Mouse (Mus musculus): Measurements from ENCODE around the gene Twistnb.

DNA sequence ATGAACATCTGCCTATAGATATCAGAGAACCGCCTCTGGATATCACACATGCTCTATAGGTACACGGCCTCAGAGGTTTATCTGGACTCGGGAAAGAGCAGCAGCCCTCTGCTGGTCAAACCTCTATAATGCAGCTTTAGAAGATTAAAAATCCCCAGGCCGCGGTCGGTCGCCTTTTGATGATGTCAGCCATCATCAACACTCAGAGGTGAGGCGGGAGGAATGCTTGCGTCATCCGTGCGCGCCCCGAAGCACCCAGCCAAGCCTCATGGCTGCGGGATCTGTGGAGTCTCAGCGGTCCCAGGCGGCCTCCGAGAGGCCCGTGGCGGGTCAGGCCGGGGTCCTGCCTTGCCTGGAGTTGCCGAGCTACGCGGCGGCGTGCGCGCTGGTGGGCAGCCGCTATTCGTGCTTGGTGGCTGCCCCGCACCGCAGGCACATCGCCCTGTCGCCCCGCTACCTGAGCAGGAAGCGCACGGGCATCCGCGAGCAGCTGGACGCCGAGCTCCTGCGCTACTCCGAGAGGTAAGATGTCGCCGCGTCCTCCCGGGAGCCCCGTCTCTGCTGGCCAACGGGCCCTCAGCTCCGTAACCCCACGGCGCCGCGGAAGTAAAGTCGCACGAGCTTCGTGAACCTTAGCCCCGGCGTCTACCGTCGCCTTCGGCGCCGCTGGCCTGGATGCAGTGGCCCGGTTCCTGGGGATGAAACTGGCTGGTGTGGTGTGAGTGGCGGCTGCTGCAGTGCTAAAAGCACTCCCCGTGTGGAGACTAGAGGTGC, at the start of gene Twistnb:
- TF ChIP-seq ZNF384 (IDR thresholded peaks at IDR 0.05; ENCODE audit: low read depth, low read length) (no peak), ZC3H11A (IDR thresholded peaks at IDR 0.05; ENCODE audit: borderline replicate concordance, low read depth, low read length) (peak; percentile 24; the same call in 1 of the 2 replicates)
